ENCODE assay signal across 8 mouse cellular contexts in genomic region chr13:101692866-101693691, GRCm38 (mm10).
DNase-seq lines count a peak whose midpoint lies in the region; ATAC-seq and TF ChIP-seq lines count a peak whose summit lies in the region.

No protein-coding gene starts in this region.

- TF ChIP-seq POLR2A in liver, adult 2 months (IDR thresholded peaks at IDR 0.05; ENCODE audit: extremely low read depth, insufficient read depth, low read length): no peak

- H3K27ac ChIP-seq in liver, adult 2 months (replicated peaks; ENCODE audit: insufficient read depth, low read depth, low read length): no peak overlapping the region; the same call in 1 of the 2 replicates
- no peak overlapping the region for H3K27ac ChIP-seq in hindbrain, embryonic 11.5 days (ENCODE audit: low read depth, low read length)
- peak overlapping the region; percentile 89 for H3K27ac ChIP-seq in midbrain, embryonic 16.5 days (ENCODE audit: low read length)

- no peaks in the 10 kb centered on the region for H3K27me3 ChIP-seq in liver, adult 2 months (ENCODE audit: control insufficient read depth, insufficient read depth, low read length)
- no peaks in the 10 kb centered on the region for H3K27me3 ChIP-seq in hindbrain, embryonic 11.5 days (ENCODE audit: control insufficient read depth, insufficient read depth, low read length)
- H3K27me3 ChIP-seq in midbrain, embryonic 16.5 days (ENCODE audit: control insufficient read depth, insufficient read depth, low read depth, low read length): no peaks in the 10 kb centered on the region

- 36% methylated on average over 7 of the region's 7 CpGs for WGBS in liver, adult 2 months
- WGBS in hindbrain, embryonic 11.5 days: 54% methylated on average over 7 of the region's 7 CpGs
- WGBS in midbrain, embryonic 16.5 days: 37% methylated on average over 7 of the region's 7 CpGs

- ATAC-seq in hindbrain, embryonic 11.5 days (ENCODE audit: low FRiP score): no peak
- ATAC-seq in midbrain, embryonic 16.5 days: peak; percentile 25

- DNase-seq in liver, adult 2 months (ENCODE audit: extremely low read depth, low read depth, low spot score): peak; percentile 53
- DNase-seq in liver: no peak
- peak; percentile 55 to 58 for DNase-seq in cerebellum, postnatal 10 days
- DNase-seq in hindbrain, embryonic 11.5 days (ENCODE audit: low spot score): peak; percentile 22
- no peak for DNase-seq in adrenal gland, postnatal 10 days
- DNase-seq in gastrocnemius, postnatal 10 days: no peak
- no peak for DNase-seq in embryo, embryonic 10.5 days (ENCODE audit: low spot score)

- peaks cover 33% of the 10 kb centered on the region for H3K4me1 ChIP-seq in liver, adult 2 months (ENCODE audit: control insufficient read depth, insufficient read depth, low read length)
- H3K4me1 ChIP-seq in hindbrain, embryonic 11.5 days (replicated peaks; ENCODE audit: control insufficient read depth, insufficient read depth, low read length): no peaks in the 10 kb centered on the region; the same call in 1 of the 2 replicates
- peaks cover 41% of the 10 kb centered on the region for H3K4me1 ChIP-seq in midbrain, embryonic 16.5 days (ENCODE audit: control insufficient read depth, insufficient read depth, low read length)

- H3K4me2 ChIP-seq in hindbrain, embryonic 11.5 days (replicated peaks; ENCODE audit: low read depth, low read length): peak overlapping the region; percentile 28; the same call in 1 of the 2 replicates
- peak overlapping the region; percentile 98 for H3K4me2 ChIP-seq in midbrain, embryonic 16.5 days (ENCODE audit: low read length)

- no peaks in the 10 kb centered on the region for H3K9me3 ChIP-seq in hindbrain, embryonic 11.5 days (ENCODE audit: control insufficient read depth, low read length)
- H3K9me3 ChIP-seq in midbrain, embryonic 16.5 days (replicated peaks; ENCODE audit: control insufficient read depth, low read length, poor library complexity, severe bottlenecking): no peaks in the 10 kb centered on the region

- H3K79me2 ChIP-seq in liver, adult 2 months (ENCODE audit: control insufficient read depth, insufficient read depth, low read length): peaks cover 10% of the 10 kb centered on the region; the same call in 1 of the 2 replicates

- peak overlapping the region; percentile 41; the same call in 1 of the 2 replicates for H3K9ac ChIP-seq in liver, adult 2 months (ENCODE audit: low read depth, low read length)
- no peak overlapping the region for H3K9ac ChIP-seq in hindbrain, embryonic 11.5 days (ENCODE audit: low read depth, low read length)
- peak overlapping the region; percentile 66 for H3K9ac ChIP-seq in midbrain, embryonic 16.5 days (ENCODE audit: low read depth, low read length)

- peaks cover 15% of the 10 kb centered on the region for H3K36me3 ChIP-seq in liver, adult 2 months (ENCODE audit: control insufficient read depth, insufficient read depth, low read length)
- H3K36me3 ChIP-seq in hindbrain, embryonic 11.5 days (ENCODE audit: control insufficient read depth, insufficient read depth, low read length): no peaks in the 10 kb centered on the region
- H3K36me3 ChIP-seq in midbrain, embryonic 16.5 days (ENCODE audit: control insufficient read depth, insufficient read depth, low read length): no peaks in the 10 kb centered on the region

- H3K4me3 ChIP-seq in liver, adult 2 months (ENCODE audit: insufficient read depth, low read depth, low read length): peak overlapping the region; percentile 67
- H3K4me3 ChIP-seq in hindbrain, embryonic 11.5 days (ENCODE audit: low read depth, low read length): 0 out of 2 replicates have a peak overlapping the region, but pooled peaks have one; percentile 56
- H3K4me3 ChIP-seq in midbrain, embryonic 16.5 days (ENCODE audit: low read depth, low read length): peak overlapping the region; percentile 58

- no peak for TF ChIP-seq CTCF in liver, adult 2 months (IDR thresholded peaks at IDR 0.05; ENCODE audit: low read depth, low read length)

Comparison
In these comparisons a context has a peak if more than half of its experiments do, and no peak if none do; other contexts are left out.
1. DNase-seq: peak in liver, adult 2 months (single experiment), cerebellum, postnatal 10 days (2 of 2) and hindbrain, embryonic 11.5 days (single experiment); none in liver (single experiment), adrenal gland, postnatal 10 days (single experiment), gastrocnemius, postnatal 10 days (single experiment) and embryo, embryonic 10.5 days (single experiment).
2. Peak in every context shown above with its lines, with median percentiles within 50 percentile points of each other: H3K4me3 ChIP-seq.